Mouse (Mus musculus): Measurements from ENCODE around the gene Bpifb3. TPM values are rescaled to one million over a fixed set of nuclear protein-coding genes. Genes with fewer than 3 reads are reported as not detected.

Bpifb3 gene
- total RNA-seq, 2 experiments from 2014 or later = not detected

- ATAC-seq (replicated peaks; ENCODE audit: low FRiP score, poor library complexity, severe bottlenecking) = no peak
Measured at GRCm38 (mm10) chr2:153974582-153974981, 56.6 kb downstream of the Bpifb3 start, which contains the start of gene Bpifa6. Bpifa6 (plus strand) TSS chr2:153974945.

Other genes starting within 250 kb of the Bpifb3 start
- gene Dnmt3c, start 221.6 kb upstream of the Bpifb3 start, total RNA-seq (2015; ENCODE audit: low replicate concordance) = not detected in 2 replicates
- gene Dnmt3c, start 221.6 kb upstream of the Bpifb3 start, total RNA-seq (2017; ENCODE audit: low replicate concordance) = 0.90 TPM in 1 of 2 replicates, not detected in the other
- 75.0 and 109 TPM in 2 replicates for gene Mapre1, start 177.0 kb upstream of the Bpifb3 start, total RNA-seq (2015; ENCODE audit: low replicate concordance)
- gene Mapre1, start 177.0 kb upstream of the Bpifb3 start, total RNA-seq (2017; ENCODE audit: low replicate concordance) = 87.6 and 151 TPM in 2 replicates
- gene Efcab8, start 138.3 kb upstream of the Bpifb3 start, total RNA-seq (2015; ENCODE audit: low replicate concordance) = not detected in 2 replicates
- 0.51 TPM in 1 of 2 replicates, not detected in the other for gene Efcab8, start 138.3 kb upstream of the Bpifb3 start, total RNA-seq (2017; ENCODE audit: low replicate concordance)
- not detected in 2 replicates for gene Sun5, start 47.1 kb upstream of the Bpifb3 start, total RNA-seq (2015; ENCODE audit: low replicate concordance)
- not detected in 2 replicates for gene Sun5, start 47.1 kb upstream of the Bpifb3 start, total RNA-seq (2017; ENCODE audit: low replicate concordance)
- not detected in 2 replicates for gene Bpifb2, start 43.2 kb upstream of the Bpifb3 start, total RNA-seq (2015; ENCODE audit: low replicate concordance)
- gene Bpifb2, start 43.2 kb upstream of the Bpifb3 start, total RNA-seq (2017; ENCODE audit: low replicate concordance) = not detected in 2 replicates
- gene Bpifb6, start 17.8 kb upstream of the Bpifb3 start, total RNA-seq (2015; ENCODE audit: low replicate concordance) = not detected in 2 replicates
- not detected in 2 replicates for gene Bpifb6, start 17.8 kb upstream of the Bpifb3 start, total RNA-seq (2017; ENCODE audit: low replicate concordance)
- not detected in 2 replicates for gene Bpifb4, start 20.0 kb downstream of the Bpifb3 start, total RNA-seq (2015; ENCODE audit: low replicate concordance)
- not detected in 2 replicates for gene Bpifb4, start 20.0 kb downstream of the Bpifb3 start, total RNA-seq (2017; ENCODE audit: low replicate concordance)
- not detected in 2 replicates for gene Bpifa6, start 56.7 kb downstream of the Bpifb3 start, total RNA-seq (2015; ENCODE audit: low replicate concordance)
- gene Bpifa6, start 56.7 kb downstream of the Bpifb3 start, total RNA-seq (2017; ENCODE audit: low replicate concordance) = not detected in 2 replicates
- not detected in 2 replicates for gene Bpifa2, start 90.0 kb downstream of the Bpifb3 start, total RNA-seq (2015; ENCODE audit: low replicate concordance)
- gene Bpifa2, start 90.0 kb downstream of the Bpifb3 start, total RNA-seq (2017; ENCODE audit: low replicate concordance) = not detected in 2 replicates
- not detected in 2 replicates for gene Bpifa3, start 212.1 kb downstream of the Bpifb3 start, total RNA-seq (2015; ENCODE audit: low replicate concordance)
- gene Bpifa3, start 212.1 kb downstream of the Bpifb3 start, total RNA-seq (2017; ENCODE audit: low replicate concordance) = not detected in 2 replicates
- not detected in 2 replicates for gene Bpifa1, start 224.7 kb downstream of the Bpifb3 start, total RNA-seq (2015; ENCODE audit: low replicate concordance)
- gene Bpifa1, start 224.7 kb downstream of the Bpifb3 start, total RNA-seq (2017; ENCODE audit: low replicate concordance) = not detected in 2 replicates
- gene Bpifa5, start 244.4 kb downstream of the Bpifb3 start, total RNA-seq (2015; ENCODE audit: low replicate concordance) = not detected in 2 replicates
- gene Bpifa5, start 244.4 kb downstream of the Bpifb3 start, total RNA-seq (2017; ENCODE audit: low replicate concordance) = not detected in 2 replicates